Mouse (Mus musculus): Measurements from ENCODE around the gene Rasal3.

Rasal3 gene

DNA sequence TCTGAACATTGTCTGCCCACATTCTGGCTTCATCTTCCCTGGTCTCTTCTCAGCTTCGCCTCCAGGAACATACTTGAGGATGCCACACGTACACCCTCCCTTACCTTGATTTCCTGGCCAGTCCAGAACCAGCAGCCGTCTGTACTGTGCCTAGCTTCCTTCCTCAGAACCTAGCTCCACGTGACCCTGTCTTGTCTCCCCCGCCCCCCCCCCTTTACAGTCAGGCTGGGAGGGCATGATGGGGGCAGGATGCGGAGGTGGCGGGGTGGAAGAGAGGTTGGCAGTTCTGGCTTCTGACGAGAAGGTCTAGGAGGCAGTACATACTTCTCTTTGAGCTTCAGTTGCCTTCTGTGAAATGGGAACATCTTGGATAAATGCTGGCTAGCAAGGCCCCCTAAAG, at the start of gene Rasal3:
Gene Rasal3, minus strand, starts transcription at position 167 of the 400 bp plus-strand sequence.
- no peak for DNase-seq

- peak; percentile 16 to 44 for DNase-seq
Measured at GRCm38 (mm10) chr17:32452482-32452881, 49.1 kb upstream of the Rasal3 start, which contains the start of gene Cyp4f39. Gene Cyp4f39 (plus strand): TSS chr17:32452723.

GRCm38 (mm10) chr17:32450844-32451537, 47.6 kb upstream of the Rasal3 start:
- DNase-seq, result no peak

- no peak for DNase-seq
Measured at GRCm38 (mm10) chr17:32449042-32449441, 45.7 kb upstream of the Rasal3 start.

DNA sequence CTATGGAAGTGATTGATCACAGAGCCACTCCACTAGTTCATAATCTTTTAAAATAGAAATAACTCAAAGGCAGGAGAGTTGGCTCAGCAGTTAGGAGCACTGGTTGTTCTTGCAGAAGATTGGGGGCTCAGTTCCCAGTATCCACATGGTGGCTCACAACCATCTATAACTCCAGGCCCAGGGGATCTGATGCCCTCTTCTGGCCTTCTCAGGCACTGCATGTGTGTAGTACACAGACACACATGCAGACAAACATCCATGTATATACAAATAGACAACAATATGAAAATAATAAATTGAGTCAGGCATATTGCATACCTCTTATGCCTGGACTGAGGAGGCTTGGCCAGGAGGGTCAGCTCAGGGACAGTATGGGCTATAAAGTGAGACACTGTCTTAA, 43.8 kb upstream of the Rasal3 start:
- DNase-seq, result no peak

GRCm38 (mm10) chr17:32445016-32445415, 41.6 kb upstream of the Rasal3 start:
- DNase-seq, result no peak

- no peak for DNase-seq
Measured at GRCm38 (mm10) chr17:32443245-32443644, 39.9 kb upstream of the Rasal3 start.

- DNase-seq, result no peak
Measured at GRCm38 (mm10) chr17:32437106-32437505, 33.7 kb upstream of the Rasal3 start.

- peak; percentile 8 to 50 for DNase-seq
Measured at GRCm38 (mm10) chr17:32435151-32435550, 31.8 kb upstream of the Rasal3 start.

GRCm38 (mm10) chr17:32434324-32434723, 30.9 kb upstream of the Rasal3 start:
- DNase-seq, result no peak

DNA sequence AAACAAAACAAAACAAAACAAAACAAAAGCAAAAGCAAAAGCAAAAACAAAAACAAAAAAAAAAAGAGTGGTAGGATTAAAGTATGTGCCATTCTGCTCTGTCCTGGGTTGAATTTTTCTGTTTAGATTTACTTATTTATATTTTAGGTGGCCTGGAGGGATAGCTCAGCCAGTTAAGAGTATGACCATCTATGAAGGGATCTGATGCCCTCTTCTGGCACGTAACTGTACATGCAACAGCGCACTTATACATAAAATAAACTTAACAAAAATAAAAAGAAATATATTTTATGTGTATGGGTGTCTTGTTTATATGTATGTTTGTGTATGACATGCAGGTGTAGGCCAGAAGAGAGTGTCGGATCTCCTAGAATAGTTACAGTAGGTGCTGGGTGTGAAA, 28.6 kb upstream of the Rasal3 start:
- DNase-seq, result no peak

GRCm38 (mm10) chr17:32426610-32427009, 23.2 kb upstream of the Rasal3 start:
- DNase-seq, result no peak

- DNase-seq, result no peak
Measured at GRCm38 (mm10) chr17:32424034-32424433, 20.7 kb upstream of the Rasal3 start, which contains the start of gene Pglyrp2. Gene Pglyrp2 (minus strand): TSS chr17:32424167.

- DNase-seq, result no peak
Measured at GRCm38 (mm10) chr17:32420781-32421180, 17.4 kb upstream of the Rasal3 start.

DNA sequence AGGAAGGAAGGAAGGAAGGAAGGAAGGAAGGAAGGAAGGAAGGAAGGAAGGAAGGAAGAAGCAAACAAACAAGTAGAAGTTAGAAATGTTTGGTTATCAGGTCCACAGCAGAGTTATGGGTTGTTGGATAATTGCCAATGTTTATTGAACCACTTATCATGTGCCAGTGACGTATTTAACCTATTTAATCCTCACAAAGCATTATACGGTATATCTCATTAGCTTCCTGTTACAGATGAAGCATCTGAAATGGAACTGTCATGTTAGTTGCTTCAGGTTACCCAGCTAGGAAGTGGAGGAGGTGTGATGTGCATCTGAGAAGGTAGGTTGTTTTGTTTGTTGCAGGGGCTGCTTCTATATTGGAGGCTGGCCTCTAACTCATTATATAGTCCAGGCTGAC, 16.6 kb upstream of the Rasal3 start:
- DNase-seq, result no peak

DNA sequence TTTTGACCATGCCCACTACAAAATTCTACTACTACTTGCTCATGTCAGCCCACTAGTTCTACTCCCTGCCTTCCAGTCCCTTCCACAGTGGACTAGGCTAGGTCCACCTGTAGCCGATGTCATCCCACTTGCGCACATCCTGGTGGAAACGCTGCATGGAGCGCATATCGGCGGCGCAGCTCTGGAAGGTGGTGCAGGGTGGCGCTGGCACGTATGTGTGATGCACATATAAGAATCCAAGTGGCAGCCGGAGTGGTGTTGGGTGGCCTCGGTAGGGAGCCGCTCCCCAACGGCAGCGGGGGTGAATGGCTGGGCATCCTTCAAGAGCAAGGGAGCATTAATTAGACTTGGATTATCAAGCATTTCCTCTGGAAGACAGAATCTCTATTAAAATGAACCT, 13.4 kb upstream of the Rasal3 start:
- no peak for DNase-seq

GRCm38 (mm10) chr17:32415417-32416020, 12.1 kb upstream of the Rasal3 start:
- no peak for DNase-seq

DNA sequence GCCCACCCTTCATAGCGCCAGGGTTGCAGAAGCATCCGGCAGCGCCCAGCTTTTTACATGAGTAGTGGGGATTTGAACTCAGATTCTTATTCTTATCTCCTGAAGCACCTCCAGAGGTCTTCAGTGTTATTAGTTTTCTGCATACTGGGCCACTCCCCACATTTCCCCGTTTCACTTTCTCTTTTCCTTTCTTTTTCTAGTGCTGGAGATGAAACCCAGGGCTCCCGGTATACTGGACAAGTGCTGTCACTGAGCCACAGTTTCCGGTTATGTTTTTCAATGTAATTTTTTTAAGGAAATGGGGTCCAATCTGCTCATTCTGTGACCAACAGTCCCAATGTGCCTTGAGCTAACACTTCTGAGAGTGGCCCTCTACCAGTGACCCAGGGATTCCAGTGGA, 8.5 kb upstream of the Rasal3 start:
- no peak for DNase-seq

GRCm38 (mm10) chr17:32402779-32403157, 615 bp downstream of the Rasal3 start:
- no peak for DNase-seq

DNA sequence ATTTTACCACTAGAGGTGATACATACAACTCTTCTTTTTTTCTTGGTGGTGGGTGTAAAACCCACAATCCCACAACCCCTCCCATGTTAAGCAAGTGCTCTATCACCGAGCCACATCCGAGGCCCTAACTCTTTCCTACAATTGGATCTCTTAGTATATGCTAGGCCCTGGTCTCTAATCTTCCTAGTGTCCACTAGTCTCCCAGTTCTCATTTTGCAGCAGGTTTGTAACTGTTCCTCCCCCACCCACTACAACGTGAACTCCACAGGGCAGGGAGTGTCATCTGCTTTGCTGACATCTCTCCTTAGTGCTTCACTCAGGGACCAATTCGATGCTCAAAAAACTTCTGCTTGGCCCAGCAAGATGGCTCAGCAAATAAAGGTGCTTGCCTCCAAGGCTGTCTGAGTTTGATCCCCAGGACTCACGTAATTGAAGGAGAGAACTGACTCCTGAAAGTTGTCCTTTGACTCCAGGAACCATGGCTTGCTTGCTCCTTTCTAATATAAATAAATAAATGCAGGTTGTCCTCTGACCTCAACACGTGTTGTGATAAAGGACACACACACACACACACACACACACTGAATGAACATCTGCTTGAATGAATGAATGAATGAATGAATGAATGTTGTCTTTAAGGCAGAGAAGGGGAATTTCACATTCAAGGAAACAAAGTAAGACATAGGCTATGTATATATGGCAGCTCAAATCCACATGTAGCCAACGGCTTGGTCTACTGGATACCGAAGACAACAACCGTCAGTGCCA, 1.2 kb downstream of the Rasal3 start:
- no peak for DNase-seq

DNA sequence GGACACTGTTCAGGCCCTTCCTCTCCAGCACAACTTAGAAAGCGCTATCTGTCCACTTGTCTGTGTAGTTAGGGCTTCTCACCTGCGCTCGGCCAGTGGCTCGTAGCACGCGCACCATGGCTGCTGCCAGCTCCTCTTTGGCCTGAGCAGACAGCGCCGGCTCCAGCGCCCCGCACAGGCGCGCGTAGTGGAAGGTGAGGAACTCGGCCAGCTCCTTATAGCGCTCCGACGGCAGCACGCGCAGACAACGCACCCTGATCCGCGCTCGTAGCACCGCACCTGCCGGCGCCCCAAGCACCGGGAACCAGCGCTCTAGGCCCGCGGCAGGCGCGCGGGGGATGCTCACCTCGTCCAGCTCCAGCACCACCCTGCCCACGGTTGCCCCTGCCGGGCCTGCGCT, 7.1 kb downstream of the Rasal3 start:
- DNase-seq, result no peak

DNA sequence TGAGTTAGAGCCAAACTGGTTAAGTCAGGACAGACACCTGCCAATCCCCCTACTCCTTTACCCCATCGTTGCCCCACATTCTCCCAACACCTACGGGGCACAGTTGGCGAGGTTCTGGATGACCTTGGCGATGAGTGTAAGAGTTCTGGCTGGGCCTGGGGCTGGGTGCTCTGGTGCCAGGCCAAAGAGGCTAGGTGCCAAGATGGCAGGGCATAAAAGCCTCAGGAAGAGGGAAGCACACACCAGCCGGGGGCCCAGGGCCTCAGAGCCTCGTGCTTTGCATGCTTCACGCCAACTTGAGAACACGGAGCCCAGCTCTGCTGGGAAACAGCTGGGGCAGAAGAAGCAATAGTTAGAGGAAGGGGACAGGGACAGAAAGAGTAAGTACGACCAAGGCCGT, 9.4 kb downstream of the Rasal3 start:
- no peak for DNase-seq

GRCm38 (mm10) chr17:32389101-32389659, 14.2 kb downstream of the Rasal3 start, which contains the start of gene Wiz:
Gene Wiz (minus strand): TSS chr17:32389439.
- DNase-seq, result peak; percentile 97

All from kidney, postnatal 25 days (tissue).